Mouse (Mus musculus) hindbrain, postnatal 0 days (tissue): Measurements from ENCODE around the gene Actb. TPM values are rescaled to one million over a fixed set of nuclear protein-coding genes. Genes with fewer than 3 reads are reported as not detected.

Experiments
- ATAC-seq: fragments of 200-750 bp; cut with Nextera tagmentation; 2 replicates; pipeline ENCODE4 v1.8.0; 2017; ENCODE audit warnings: mild to moderate bottlenecking, moderate TSS enrichment, moderate library complexity
- DNase-seq: peaks from one replicate; pipeline ENCODE4 v3.0.0-alpha.2; 2015; ENCODE audit warnings: low spot score
- H3K27ac ChIP-seq: fragments of 300-500 bp; sonication (generic); 2 replicates; pipeline ENCODE4 v1.5.1; 2014; ENCODE audit warnings: mild to moderate bottlenecking
- H3K27me3 ChIP-seq: fragments of 300-500 bp; sonication (generic); 2 replicates; pipeline ENCODE4 v1.6.1; 2014; ENCODE audit warnings: low read length, mixed read lengths; ENCODE audit not compliant: insufficient read depth
- H3K36me3 ChIP-seq: fragments of 300-500 bp; sonication (generic); 2 replicates; pipeline ENCODE4 v1.6.1; 2014; ENCODE audit warnings: low read length, mixed read lengths; ENCODE audit not compliant: insufficient read depth
- H3K4me1 ChIP-seq: fragments of 300-500 bp; sonication (generic); 2 replicates; pipeline ENCODE4 v1.6.1; 2014; ENCODE audit warnings: antibody characterized with exemption, low read length, mixed read lengths; ENCODE audit not compliant: insufficient read depth
- H3K4me2 ChIP-seq: fragments of 300-500 bp; sonication (generic); 2 replicates; pipeline ENCODE4 v1.6.1; 2014; ENCODE audit warnings: low read depth, mild to moderate bottlenecking, low read length, moderate library complexity, mixed read lengths
- H3K4me3 ChIP-seq: fragments of 300-500 bp; sonication (generic); 2 replicates; pipeline ENCODE4 v1.5.1; 2014; ENCODE audit warnings: low read length
- H3K9ac ChIP-seq: fragments of 300-500 bp; sonication (generic); replicated peaks from 2 replicates; pipeline ENCODE4 v1.6.1; 2014; ENCODE audit warnings: mild to moderate bottlenecking, low read length, moderate library complexity, mixed read lengths
- H3K9me3 ChIP-seq: fragments of 300-500 bp; sonication (generic); 2 replicates; pipeline ENCODE4 v1.6.1; 2016; ENCODE audit warnings: low read length, mixed read lengths
- CTCF ChIP-seq: IDR thresholded peaks from 2 replicates; pipeline ENCODE4 v1.5.1; 2016; ENCODE audit warnings: antibody characterized with exemption, control low read depth, low read depth
- WGBS: fragments of 180-500 bp; shearing (Covaris S2); extraction: QIAGEN DNeasy Blood & Tissue Kit; methylation state at CpG from one replicate; pipeline ENCODE4 v1.1.7; 2014; 5-methylcytosine and 5-hydroxymethylcytosine counted together
- polyA plus RNA-seq: library from polyadenylated mRNA; unstranded; fragments of >200 nt; fragmentation: Nextera tagmentation; extraction: Ambion mirVana; gene quantifications from 2 replicates; pipeline ENCODE4 v1.2.1, GENCODE M21; 2015
- total RNA-seq: library from RNA; depleted of rRNA; stranded (reverse); fragments of >200 nt; gene quantifications from 2 replicates; pipeline ENCODE4 v1.2.3, GENCODE M21; 2014

Actb gene
- total and polyA plus RNA-seq, 2 experiments from 2014 or later, result 5,437 to 15,098 TPM

DNA sequence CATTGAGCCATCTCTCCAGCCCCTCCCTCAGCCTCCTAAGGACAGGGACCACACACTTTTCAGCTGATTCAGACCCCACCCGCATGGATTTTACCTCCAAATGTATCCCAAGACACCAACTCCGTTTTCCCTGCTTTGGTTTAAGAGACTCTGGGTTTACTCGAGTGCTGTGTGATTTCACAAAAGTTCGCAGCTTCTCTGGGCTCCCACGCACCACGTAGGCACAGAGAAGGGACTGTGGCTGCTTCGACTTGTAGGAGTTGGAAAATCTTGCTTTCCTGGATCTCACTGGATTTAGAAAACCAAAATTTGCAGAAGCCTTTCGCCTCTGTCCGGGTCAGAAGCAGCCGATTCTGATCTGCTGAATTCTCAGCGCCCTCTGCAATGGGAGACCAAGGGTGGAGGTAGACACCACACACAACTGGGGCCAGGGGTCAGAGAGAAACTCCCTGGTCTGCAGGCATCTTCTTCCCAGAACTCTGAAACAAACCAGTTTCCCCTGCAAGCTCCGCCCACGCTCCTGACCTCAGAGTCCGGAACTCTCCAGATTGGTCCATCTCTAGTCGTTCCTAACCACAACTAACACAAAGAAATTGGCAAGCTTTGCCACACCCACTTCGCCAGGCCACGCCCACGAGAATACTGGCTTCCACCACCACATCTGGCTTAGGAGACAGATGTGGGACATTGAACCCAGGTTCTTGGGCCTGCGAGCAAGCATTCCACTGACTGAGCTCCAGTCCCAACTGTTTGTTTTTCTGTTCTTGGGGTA lies 31.6 kb upstream of the Actb start:
- ATAC-seq (no peak), DNase-seq (peak; percentile 14)
- Histone ChIP-seq H3K9ac (no peak overlapping the region), H3K4me2 (no peak overlapping the region), H3K4me1 (no peaks in the 10 kb centered on the region), H3K4me3 (no peak overlapping the region), H3K27me3 (no peaks in the 10 kb centered on the region), H3K36me3 (no peaks in the 10 kb centered on the region), H3K27ac (no peak overlapping the region), H3K9me3 (no peaks in the 10 kb centered on the region)
- 36% methylated on average over 19 of the region's 19 CpGs for WGBS
- no peak for TF ChIP-seq CTCF

DNA sequence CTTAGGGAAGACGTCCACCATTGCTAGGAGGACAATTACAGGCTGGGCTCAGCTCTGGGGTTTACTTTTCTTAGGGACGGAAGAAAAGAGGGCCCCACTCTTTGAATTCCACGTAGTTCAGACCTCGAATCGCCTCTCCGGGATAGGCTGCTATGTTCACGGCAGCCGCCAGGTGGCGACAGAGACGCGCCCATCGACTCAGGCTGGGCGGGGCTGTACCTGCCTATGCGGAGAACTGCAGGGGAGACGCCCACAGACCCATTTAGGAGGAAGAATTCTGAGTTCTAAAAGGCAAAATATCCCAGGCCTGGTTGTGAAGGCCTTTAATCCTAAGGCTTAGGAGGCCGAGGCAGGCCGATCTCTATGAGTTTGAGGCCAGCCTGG lies 29.8 kb upstream of the Actb start:
- Histone ChIP-seq H3K27me3 (no peaks in the 10 kb centered on the region), H3K27ac (no peak overlapping the region), H3K9ac (no peak overlapping the region), H3K9me3 (no peaks in the 10 kb centered on the region), H3K36me3 (no peaks in the 10 kb centered on the region), H3K4me1 (no peaks in the 10 kb centered on the region), H3K4me3 (0 out of 2 replicates have a peak overlapping the region, but pooled peaks have one; percentile 3), H3K4me2 (peak overlapping the region; percentile 37)
- WGBS, result 5% methylated on average over 17 of the region's 17 CpGs
- DNase-seq, result peak; percentile 67
- ATAC-seq, result peak; percentile 38; the same call in 1 of the 2 replicates
- TF ChIP-seq CTCF, result peak; percentile 95

DNA sequence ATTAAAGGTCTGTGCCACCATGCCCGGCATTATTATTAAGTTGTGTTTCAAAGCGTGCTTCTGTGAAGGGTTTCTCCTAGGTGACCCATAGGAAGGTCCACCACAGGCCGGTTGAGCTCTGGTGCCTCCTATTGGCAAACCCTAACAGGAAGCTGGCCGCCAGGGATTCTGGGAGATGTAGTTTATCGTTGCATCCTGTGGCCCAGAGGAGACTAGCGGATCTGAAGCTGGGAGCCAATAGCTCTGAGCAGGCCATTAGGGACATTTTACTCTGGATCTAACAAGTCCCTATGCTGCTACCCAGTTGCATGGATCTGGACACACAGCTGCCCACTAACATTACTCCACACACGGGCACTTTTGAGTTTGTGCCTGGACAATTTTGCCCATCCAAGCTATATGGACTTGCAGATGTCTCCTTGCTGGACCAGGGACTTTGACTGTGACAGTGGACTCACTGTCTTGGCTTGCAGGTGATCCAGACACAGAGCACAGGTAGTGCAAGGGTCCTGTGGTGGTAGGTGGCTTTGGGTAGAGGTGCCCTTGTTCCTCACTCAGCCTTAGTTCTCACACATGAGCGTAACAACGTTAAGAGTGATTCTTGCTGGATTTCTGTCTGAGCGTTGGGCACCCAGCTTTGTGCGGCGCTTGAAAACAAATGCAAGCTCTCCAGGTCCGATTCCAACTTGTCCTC lies 29.2 kb upstream of the Actb start:
- no peaks in the 10 kb centered on the region for H3K27me3 ChIP-seq
- no peaks in the 10 kb centered on the region for H3K4me1 ChIP-seq
- H3K36me3 ChIP-seq, result no peaks in the 10 kb centered on the region
- WGBS, result 21% methylated on average over 13 of the region's 13 CpGs
- DNase-seq (peak; percentile 78), ATAC-seq (peak; percentile 59; the same call in 1 of the 2 replicates)
- H3K9ac ChIP-seq, result no peak overlapping the region
- H3K4me2 ChIP-seq, result peak overlapping the region; percentile 37
- H3K4me3 ChIP-seq, result 0 out of 2 replicates have a peak overlapping the region, but pooled peaks have one; percentile 3
- no peak overlapping the region for H3K27ac ChIP-seq
- TF ChIP-seq CTCF, result peak; percentile 62
- no peaks in the 10 kb centered on the region for H3K9me3 ChIP-seq

DNA sequence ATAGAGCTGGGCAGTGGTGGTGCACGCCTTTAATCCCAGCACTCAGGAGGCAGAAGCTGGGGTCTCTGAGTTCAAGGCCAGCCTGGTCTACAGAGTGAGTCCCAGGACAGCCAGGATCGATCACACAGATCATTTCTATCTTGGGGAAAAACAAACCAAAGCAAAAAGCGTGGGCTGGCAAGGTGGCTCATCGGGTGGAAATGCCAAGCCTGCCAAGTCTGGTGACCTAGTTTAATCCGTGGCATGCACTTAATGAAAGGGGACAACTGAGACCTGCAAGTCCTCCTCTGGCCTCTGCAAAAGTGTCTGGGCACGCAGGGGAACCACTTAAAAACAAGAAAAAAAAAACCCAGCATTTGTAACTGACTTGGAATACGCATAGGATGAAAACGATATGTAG lies 26.2 kb upstream of the Actb start:
- no peak overlapping the region for H3K27ac ChIP-seq
- no peak overlapping the region for H3K9ac ChIP-seq
- WGBS, result 69% methylated on average over 8 of the region's 8 CpGs
- DNase-seq, result no peak
- H3K36me3 ChIP-seq, result no peaks in the 10 kb centered on the region
- H3K4me2 ChIP-seq, result no peak overlapping the region
- H3K4me1 ChIP-seq, result no peaks in the 10 kb centered on the region
- no peaks in the 10 kb centered on the region for H3K9me3 ChIP-seq
- no peaks in the 10 kb centered on the region for H3K27me3 ChIP-seq
- no peak overlapping the region for H3K4me3 ChIP-seq
- no peak for ATAC-seq
- no peak for TF ChIP-seq CTCF

DNA sequence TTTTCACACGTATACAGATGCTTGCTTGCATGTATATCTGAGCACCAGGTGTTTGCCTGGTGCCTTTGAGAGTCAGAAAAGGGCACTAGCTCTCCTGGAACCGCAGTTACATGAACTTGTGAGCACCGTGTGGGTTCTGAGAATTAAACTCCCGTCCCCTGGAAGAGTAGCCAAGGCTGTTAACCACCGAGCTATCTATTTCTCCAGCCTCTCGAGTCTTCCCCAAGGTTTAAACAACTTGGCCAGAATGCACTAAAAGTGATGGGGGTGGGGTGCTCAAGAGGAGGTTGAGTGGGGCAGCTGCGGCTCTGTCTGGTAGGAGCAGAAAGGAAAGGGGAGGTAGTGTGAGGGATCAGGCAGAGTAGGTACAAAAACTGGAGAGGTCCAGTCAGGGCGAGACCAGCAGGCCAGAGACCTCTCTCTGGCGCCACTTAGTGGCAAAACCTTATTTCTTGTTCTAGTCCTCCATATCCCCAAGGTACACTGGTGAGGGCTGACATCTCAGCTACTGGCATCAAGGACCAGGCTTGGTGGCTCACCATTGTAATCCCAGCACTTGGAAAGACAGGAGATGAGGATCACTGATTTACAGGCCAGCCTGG lies 25.6 kb upstream of the Actb start:
- peak; percentile 65 for TF ChIP-seq CTCF
- H3K9ac ChIP-seq, result no peak overlapping the region
- no peaks in the 10 kb centered on the region for H3K9me3 ChIP-seq
- H3K27me3 ChIP-seq, result no peaks in the 10 kb centered on the region
- no peak overlapping the region for H3K27ac ChIP-seq
- 27% methylated on average over 9 of the region's 9 CpGs for WGBS
- H3K4me2 ChIP-seq, result no peak overlapping the region
- H3K36me3 ChIP-seq, result no peaks in the 10 kb centered on the region
- H3K4me1 ChIP-seq, result no peaks in the 10 kb centered on the region
- H3K4me3 ChIP-seq, result no peak overlapping the region
- DNase-seq, result peak; percentile 65
- ATAC-seq, result peak; percentile 41

DNA sequence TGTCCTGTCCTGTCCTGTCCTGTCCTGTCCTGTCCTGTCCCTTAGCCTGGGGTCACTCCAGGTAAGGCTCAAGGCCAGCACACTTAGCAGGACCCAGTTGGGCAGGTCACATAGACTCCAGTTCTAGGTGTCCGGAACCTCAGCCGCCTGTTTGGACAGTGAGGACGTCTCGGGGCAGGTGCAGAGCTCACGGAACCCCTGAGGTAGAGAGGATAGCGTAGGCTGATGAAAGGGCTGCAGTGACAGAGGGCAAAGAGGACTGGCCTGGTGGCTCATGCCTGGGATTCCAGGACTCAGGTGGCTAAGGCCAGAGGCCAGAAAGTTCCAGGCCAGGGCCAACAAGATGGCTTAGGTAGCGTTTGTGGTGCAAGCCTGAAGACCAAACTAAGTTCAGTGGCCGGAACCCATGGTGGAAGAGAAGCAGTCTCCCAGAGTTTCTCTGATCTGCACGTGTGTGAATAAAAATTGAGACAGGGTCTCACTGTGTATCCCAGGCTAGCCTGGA lies 24.7 kb upstream of the Actb start:
- DNase-seq, result no peak
- TF ChIP-seq CTCF, result no peak
- no peaks in the 10 kb centered on the region for H3K4me1 ChIP-seq
- no peak overlapping the region for H3K4me3 ChIP-seq
- H3K9me3 ChIP-seq, result no peaks in the 10 kb centered on the region
- H3K27ac ChIP-seq, result no peak overlapping the region
- 90% methylated on average over 9 of the region's 9 CpGs for WGBS
- H3K9ac ChIP-seq, result no peak overlapping the region
- H3K4me2 ChIP-seq, result no peak overlapping the region
- no peaks in the 10 kb centered on the region for H3K36me3 ChIP-seq
- H3K27me3 ChIP-seq, result no peaks in the 10 kb centered on the region
- no peak for ATAC-seq
